Mouse (Mus musculus): ENCODE data around the gene Zbtb8a. TPM values are rescaled to one million over a fixed set of nuclear protein-coding genes. Genes with fewer than 3 reads are reported as not detected.

Zbtb8a gene
- polyA plus RNA-seq, 1 experiment from 2014 or later = 18.5 TPM

DNA sequence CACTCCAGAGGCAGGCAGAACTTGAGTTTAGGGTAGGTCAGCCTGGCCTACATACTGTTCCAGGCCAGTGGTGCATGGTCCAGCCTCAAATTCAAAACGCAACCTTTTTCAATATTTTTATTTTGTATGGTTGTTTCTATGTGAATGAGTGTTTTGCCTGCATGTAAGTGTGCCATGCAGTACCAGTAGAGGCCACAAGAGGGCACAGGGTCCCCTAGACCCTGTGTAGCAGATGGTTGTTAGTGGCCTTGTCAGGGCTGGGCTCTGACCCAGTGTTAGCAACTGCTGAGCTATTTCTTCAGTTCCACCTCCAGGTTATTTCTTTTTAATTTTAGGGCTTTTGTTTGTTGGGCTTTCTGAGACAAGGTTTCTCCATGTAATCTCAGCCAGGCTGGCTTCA lies 27.3 kb downstream of the Zbtb8a start:
- H3K4me2 ChIP-seq = no peak overlapping the region
- peak; percentile 79; the same call in 1 of the 2 replicates for ATAC-seq (ENCODE audit: low read depth)
- H3K27ac ChIP-seq (replicated peaks) = no peak overlapping the region
- no peaks in the 10 kb centered on the region for H3K27me3 ChIP-seq
- no peaks in the 10 kb centered on the region for H3K4me1 ChIP-seq (replicated peaks)
- no peak overlapping the region for H3K4me3 ChIP-seq
- no peaks in the 10 kb centered on the region for H3K9me3 ChIP-seq
- H3K36me3 ChIP-seq = peaks cover 49% of the 10 kb centered on the region
- WGBS = 11% methylated on average over 1 of the region's 1 CpGs
- no peak overlapping the region for H3K9ac ChIP-seq

- no peak overlapping the region for H3K4me3 ChIP-seq
- H3K4me1 ChIP-seq (replicated peaks) = no peaks in the 10 kb centered on the region
- peaks cover 59% of the 10 kb centered on the region for H3K36me3 ChIP-seq
- H3K9me3 ChIP-seq = no peaks in the 10 kb centered on the region
- H3K27me3 ChIP-seq = no peaks in the 10 kb centered on the region
- H3K9ac ChIP-seq = no peak overlapping the region
- no peak for ATAC-seq (ENCODE audit: low read depth)
- no peak overlapping the region for H3K27ac ChIP-seq (replicated peaks)
- H3K4me2 ChIP-seq = no peak overlapping the region
- WGBS = 87% methylated on average over 15 of the region's 15 CpGs
Measured at GRCm38 (mm10) chr4:129346481-129347154, 31.3 kb downstream of the Zbtb8a start.

- Histone ChIP-seq H3K36me3 (peaks cover 52% of the 10 kb centered on the region), H3K9me3 (no peaks in the 10 kb centered on the region), H3K4me1 (replicated peaks) (no peaks in the 10 kb centered on the region), H3K9ac (no peak overlapping the region), H3K27me3 (no peaks in the 10 kb centered on the region), H3K4me3 (no peak overlapping the region), H3K4me2 (no peak overlapping the region), H3K27ac (replicated peaks) (no peak overlapping the region)
- WGBS = 85% methylated on average over 2 of the region's 2 CpGs
- ATAC-seq (ENCODE audit: low read depth) = no peak
Measured at GRCm38 (mm10) chr4:129342705-129343104, 35.2 kb downstream of the Zbtb8a start.

- 89% methylated on average over 1 of the region's 1 CpGs for WGBS
- H3K27ac ChIP-seq (replicated peaks) = no peak overlapping the region
- ATAC-seq (ENCODE audit: low read depth) = no peak
- no peaks in the 10 kb centered on the region for H3K27me3 ChIP-seq
- H3K9me3 ChIP-seq = no peaks in the 10 kb centered on the region
- H3K4me3 ChIP-seq = no peak overlapping the region
- no peak overlapping the region for H3K9ac ChIP-seq
- peaks cover 3% of the 10 kb centered on the region for H3K4me1 ChIP-seq (replicated peaks)
- no peak overlapping the region for H3K4me2 ChIP-seq
- peaks cover 50% of the 10 kb centered on the region for H3K36me3 ChIP-seq
Measured at GRCm38 (mm10) chr4:129341888-129342287, 36.0 kb downstream of the Zbtb8a start.

GRCm38 (mm10) chr4:129339743-129340142 lies 38.2 kb downstream of the Zbtb8a start:
- ATAC-seq (ENCODE audit: low read depth) = no peak
- Histone ChIP-seq H3K4me2 (no peak overlapping the region), H3K9ac (no peak overlapping the region), H3K27ac (replicated peaks) (no peak overlapping the region), H3K9me3 (no peaks in the 10 kb centered on the region), H3K4me3 (no peak overlapping the region), H3K4me1 (replicated peaks) (peaks cover 12% of the 10 kb centered on the region), H3K36me3 (peaks cover 32% of the 10 kb centered on the region), H3K27me3 (no peaks in the 10 kb centered on the region)
- 100% methylated on average over 3 of the region's 3 CpGs for WGBS

DNA sequence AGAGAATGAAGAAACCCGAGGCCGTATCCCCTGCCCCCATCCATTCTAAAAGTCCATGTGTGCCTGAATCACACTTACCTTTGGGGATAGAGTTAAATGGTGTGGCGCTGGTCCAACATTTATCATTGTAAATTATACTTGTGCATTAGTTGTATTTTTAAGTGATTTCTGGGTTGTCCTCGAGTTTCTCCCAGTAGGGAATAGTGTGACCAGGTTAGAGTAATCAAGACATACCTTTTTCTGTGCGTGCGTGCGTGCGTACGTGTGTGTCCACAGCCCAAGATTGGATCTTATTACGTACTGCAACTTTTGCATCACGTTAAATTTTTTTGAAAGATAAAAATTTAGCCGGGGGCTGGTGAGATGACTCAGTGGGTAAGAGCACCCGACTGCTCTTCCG lies 41.6 kb downstream of the Zbtb8a start:
- no peak for ATAC-seq (ENCODE audit: low read depth)
- Histone ChIP-seq H3K4me2 (peak overlapping the region; percentile 83), H3K9ac (peak overlapping the region; percentile 80), H3K4me1 (replicated peaks) (peaks cover 40% of the 10 kb centered on the region), H3K27me3 (no peaks in the 10 kb centered on the region), H3K27ac (replicated peaks) (peak overlapping the region; percentile 99), H3K36me3 (peaks cover 10% of the 10 kb centered on the region), H3K9me3 (no peaks in the 10 kb centered on the region), H3K4me3 (peak overlapping the region; percentile 62)
- 49% methylated on average over 14 of the region's 14 CpGs for WGBS

- Histone ChIP-seq H3K4me1 (replicated peaks) (peaks cover 48% of the 10 kb centered on the region), H3K9me3 (no peaks in the 10 kb centered on the region), H3K27me3 (no peaks in the 10 kb centered on the region), H3K27ac (replicated peaks) (peak within 1 kb of the TSS; percentile 99), H3K9ac (peak within 1 kb of the TSS; percentile 98), H3K4me2 (peak within 1 kb of the TSS; percentile 83), H3K36me3 (peaks cover 18% of the 10 kb centered on the region), H3K4me3 (peak within 1 kb of the TSS; percentile 95)
- peak; percentile 98 for ATAC-seq (ENCODE audit: low read depth)
- under 1% methylated on average over 73 of the region's 73 CpGs for WGBS
Measured at GRCm38 (mm10) chr4:129335216-129336074, 42.5 kb downstream of the Zbtb8a start, which contains the start of the genes Rbbp4 and Zbtb8os. Gene Rbbp4, minus strand, starts transcription at chr4:129335370. Gene Zbtb8os, plus strand, starts transcription at chr4:129335695.

DNA sequence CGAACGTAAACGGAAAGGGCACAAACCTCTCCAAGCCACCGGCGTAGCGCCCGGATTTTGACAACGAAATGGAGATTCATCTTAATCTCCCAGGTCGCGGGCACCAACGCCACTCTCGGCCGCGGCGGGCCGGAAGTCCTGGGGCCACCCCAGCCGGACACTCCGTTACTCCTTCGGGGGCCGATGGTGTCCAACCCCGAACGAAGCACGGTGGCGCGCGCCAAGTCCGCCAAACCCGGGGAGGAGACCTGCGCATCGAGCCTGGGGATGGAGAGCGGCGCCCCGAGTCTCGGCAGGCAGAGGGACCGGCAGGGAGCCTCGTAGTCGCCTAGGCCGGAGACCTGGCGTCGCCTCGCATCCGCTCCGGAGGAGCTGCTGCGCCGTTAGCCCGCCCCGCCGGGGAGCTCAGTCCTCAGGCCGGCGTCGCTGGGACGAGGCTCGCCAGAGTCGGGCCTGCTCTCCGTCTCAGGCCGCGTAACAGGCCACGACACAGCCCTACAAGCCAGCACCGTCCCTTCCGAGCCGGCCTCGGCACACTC lies 43.2 kb downstream of the Zbtb8a start:
- Histone ChIP-seq H3K27ac (replicated peaks) (peak overlapping the region; percentile 98), H3K4me1 (replicated peaks) (peaks cover 53% of the 10 kb centered on the region), H3K9me3 (no peaks in the 10 kb centered on the region), H3K4me3 (peak overlapping the region; percentile 95), H3K9ac (peak overlapping the region; percentile 98), H3K36me3 (peaks cover 23% of the 10 kb centered on the region), H3K4me2 (peak overlapping the region; percentile 74), H3K27me3 (no peaks in the 10 kb centered on the region)
- WGBS = under 1% methylated on average over 62 of the region's 62 CpGs
- ATAC-seq (ENCODE audit: low read depth) = no peak; the same call in 1 of the 2 replicates

DNA sequence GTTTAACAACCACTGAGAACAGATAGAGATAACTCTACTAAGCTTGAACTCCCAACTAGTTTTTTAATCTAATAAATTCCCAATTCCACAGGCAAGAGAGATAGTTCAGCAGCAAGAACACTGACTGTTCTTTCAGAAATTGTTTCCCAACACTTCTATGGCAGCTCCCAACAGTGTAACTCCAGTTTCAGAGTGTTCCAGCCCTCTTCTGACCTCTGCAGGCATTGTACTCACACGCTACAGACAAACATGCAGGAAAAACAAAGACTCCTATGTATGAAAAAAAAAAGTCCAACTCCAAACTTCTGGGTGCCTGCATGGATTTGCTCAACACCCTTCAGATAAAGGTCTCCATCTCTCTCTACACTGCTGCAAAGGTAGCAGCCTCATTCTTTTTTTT lies 45.1 kb downstream of the Zbtb8a start:
- 28% methylated on average over 1 of the region's 1 CpGs for WGBS
- peaks cover 53% of the 10 kb centered on the region for H3K4me1 ChIP-seq (replicated peaks)
- H3K36me3 ChIP-seq = peaks cover 39% of the 10 kb centered on the region
- no peaks in the 10 kb centered on the region for H3K9me3 ChIP-seq
- ATAC-seq (ENCODE audit: low read depth) = no peak
- H3K27me3 ChIP-seq = no peaks in the 10 kb centered on the region
- peak overlapping the region; percentile 95 for H3K4me3 ChIP-seq
- H3K9ac ChIP-seq = peak overlapping the region; percentile 98
- 0 out of 2 replicates have a peak overlapping the region, but pooled peaks have one; percentile 18 for H3K27ac ChIP-seq (replicated peaks)
- peak overlapping the region; percentile 74 for H3K4me2 ChIP-seq

DNA sequence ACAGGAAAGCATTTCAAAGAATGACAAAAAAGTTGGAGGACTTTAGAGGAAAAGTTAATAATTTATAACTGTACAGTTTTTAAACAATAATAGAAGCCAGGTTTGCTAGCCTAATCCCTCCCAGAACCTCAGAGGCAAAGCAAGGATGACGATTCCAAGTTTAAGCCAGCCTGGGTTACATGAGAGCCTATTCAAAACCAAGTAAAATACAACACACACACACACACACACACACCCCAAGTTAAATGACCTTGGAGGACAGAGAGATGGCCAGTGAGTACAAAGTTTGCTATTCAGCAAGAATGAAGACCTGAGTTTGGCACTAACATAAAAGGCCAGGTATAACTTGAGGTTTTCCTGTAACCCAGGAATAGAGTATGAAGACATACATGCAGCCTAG lies 51.7 kb downstream of the Zbtb8a start:
- Histone ChIP-seq H3K27me3 (no peaks in the 10 kb centered on the region), H3K36me3 (peaks cover 70% of the 10 kb centered on the region), H3K4me1 (replicated peaks) (peaks cover 16% of the 10 kb centered on the region), H3K4me3 (no peak overlapping the region), H3K4me2 (no peak overlapping the region), H3K27ac (replicated peaks) (no peak overlapping the region), H3K9me3 (no peaks in the 10 kb centered on the region), H3K9ac (no peak overlapping the region)
- no peak for ATAC-seq (ENCODE audit: low read depth)
- 94% methylated on average over 1 of the region's 1 CpGs for WGBS

- Histone ChIP-seq H3K27ac (replicated peaks) (no peak overlapping the region), H3K27me3 (no peaks in the 10 kb centered on the region), H3K4me3 (no peak overlapping the region), H3K9ac (no peak overlapping the region), H3K4me1 (replicated peaks) (0 out of 2 replicates have a peak, but pooled peaks cover 4% of the 10 kb centered on the region), H3K4me2 (no peak overlapping the region), H3K9me3 (no peaks in the 10 kb centered on the region), H3K36me3 (peaks cover 72% of the 10 kb centered on the region)
- 80% methylated on average over 1 of the region's 1 CpGs for WGBS
- no peak for ATAC-seq (ENCODE audit: low read depth)
Measured at GRCm38 (mm10) chr4:129324756-129325155, 53.2 kb downstream of the Zbtb8a start.

GRCm38 (mm10) chr4:129323491-129323890 lies 54.4 kb downstream of the Zbtb8a start:
- Histone ChIP-seq H3K36me3 (peaks cover 72% of the 10 kb centered on the region), H3K27me3 (no peaks in the 10 kb centered on the region), H3K4me1 (replicated peaks) (0 out of 2 replicates have a peak, but pooled peaks cover 4% of the 10 kb centered on the region), H3K4me2 (no peak overlapping the region), H3K4me3 (no peak overlapping the region), H3K27ac (replicated peaks) (no peak overlapping the region), H3K9ac (no peak overlapping the region), H3K9me3 (no peaks in the 10 kb centered on the region)
- no peak for ATAC-seq (ENCODE audit: low read depth)
- WGBS = 95% methylated on average over 1 of the region's 1 CpGs

Measured in neural tube, embryonic 13.5 days (tissue).